Mouse (Mus musculus) hindbrain, embryonic 16.5 days (tissue): ENCODE results near the gene Klrb1. TPM values are rescaled to one million over a fixed set of nuclear protein-coding genes. Genes with fewer than 3 reads are reported as not detected.
"Not testable (repeated sequence)": the region's sequence is repeated elsewhere in the genome, so short reads cannot be mapped to it uniquely, and the experiment has no call there.

Source experiments
- ATAC-seq: fragments of 200-750 bp; cut with Nextera tagmentation; 2 replicates; pipeline ENCODE4 v1.8.0; 2017; ENCODE audit warnings: moderate TSS enrichment, moderate library complexity
- H3K27ac ChIP-seq: fragments of 300-500 bp; sonication (generic); 2 replicates; pipeline ENCODE4 v1.5.1; 2014; ENCODE audit warnings: low read depth, mild to moderate bottlenecking, control low read depth, low read length, moderate library complexity
- H3K27me3 ChIP-seq: fragments of 300-500 bp; sonication (generic); replicated peaks from 2 replicates; pipeline ENCODE4 v1.6.1; 2014; ENCODE audit warnings: low read length; ENCODE audit not compliant: control insufficient read depth, insufficient read depth
- H3K36me3 ChIP-seq: fragments of 300-500 bp; sonication (generic); 2 replicates; pipeline ENCODE4 v1.6.1; 2014; ENCODE audit warnings: mild to moderate bottlenecking, low read length, moderate library complexity, mixed read lengths; ENCODE audit not compliant: control insufficient read depth, insufficient read depth
- H3K4me1 ChIP-seq: fragments of 300-500 bp; sonication (generic); 2 replicates; pipeline ENCODE4 v1.6.1; 2014; ENCODE audit warnings: low read depth, low read length; ENCODE audit not compliant: control insufficient read depth, insufficient read depth
- H3K4me2 ChIP-seq: fragments of 300-500 bp; sonication (generic); 2 replicates; pipeline ENCODE4 v1.6.1; 2014; ENCODE audit warnings: mild to moderate bottlenecking, low read length, control low read depth, moderate library complexity
- H3K4me3 ChIP-seq: fragments of 300-500 bp; sonication (generic); 2 replicates; pipeline ENCODE4 v1.5.1; 2014; ENCODE audit warnings: mild to moderate bottlenecking, low read length, control low read depth, moderate library complexity
- H3K9ac ChIP-seq: fragments of 300-500 bp; sonication (generic); 2 replicates; pipeline ENCODE4 v1.6.1; 2014; ENCODE audit warnings: low read depth, mild to moderate bottlenecking, control low read depth, low read length, moderate library complexity
- H3K9me3 ChIP-seq: fragments of 300-500 bp; sonication (generic); 2 replicates; pipeline ENCODE4 v1.6.1; 2014; ENCODE audit warnings: mild to moderate bottlenecking, low read length, moderate library complexity; ENCODE audit not compliant: control insufficient read depth
- WGBS: fragments of 180-500 bp; shearing (Covaris S2); extraction: QIAGEN DNeasy Blood & Tissue Kit; methylation state at CpG from one replicate; pipeline ENCODE4 v1.1.7; 2014; 5-methylcytosine and 5-hydroxymethylcytosine counted together
- polyA plus RNA-seq: library from polyadenylated mRNA; unstranded; fragments of >200 nt; fragmentation: Nextera tagmentation; extraction: Ambion mirVana; gene quantifications from 2 replicates; pipeline ENCODE4 v1.2.1, GENCODE M21; 2015

Gene Klrb1
- polyA plus RNA-seq, 1 experiment from 2014 or later: 1.5 TPM

DNA sequence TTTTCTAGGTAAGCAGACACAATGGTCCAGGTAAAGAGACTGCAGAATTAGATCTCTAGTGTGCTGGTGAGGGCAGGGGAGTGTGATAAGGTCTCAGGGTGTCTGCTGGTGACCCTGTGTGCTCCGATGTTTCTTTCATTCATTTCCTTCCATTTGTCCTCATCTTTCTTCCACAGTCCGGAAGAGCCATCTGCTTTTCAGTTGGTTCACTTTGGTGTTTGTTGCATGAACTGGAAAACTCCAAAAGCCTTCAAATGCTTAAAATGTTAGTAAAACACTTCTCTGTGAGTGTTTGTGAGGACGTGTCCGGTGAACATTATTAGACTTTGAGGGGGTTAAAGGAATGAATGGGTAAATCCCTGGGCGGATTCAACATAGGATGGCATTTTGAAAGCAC is 38.3 kb upstream of the Klrb1 start:
- Histone ChIP-seq H3K4me1 (peaks cover 7% of the 10 kb centered on the region; the same call in 1 of the 2 replicates), H3K27ac (peak overlapping the region; percentile 68), H3K9me3 (no peaks in the 10 kb centered on the region), H3K4me2 (peak overlapping the region; percentile 54), H3K9ac (peak overlapping the region; percentile 68), H3K36me3 (no peaks in the 10 kb centered on the region), H3K4me3 (peak overlapping the region; percentile 65), H3K27me3 (no peaks in the 10 kb centered on the region)
- ATAC-seq: no peak
- 38% methylated on average over 5 of the region's 5 CpGs for WGBS

DNA sequence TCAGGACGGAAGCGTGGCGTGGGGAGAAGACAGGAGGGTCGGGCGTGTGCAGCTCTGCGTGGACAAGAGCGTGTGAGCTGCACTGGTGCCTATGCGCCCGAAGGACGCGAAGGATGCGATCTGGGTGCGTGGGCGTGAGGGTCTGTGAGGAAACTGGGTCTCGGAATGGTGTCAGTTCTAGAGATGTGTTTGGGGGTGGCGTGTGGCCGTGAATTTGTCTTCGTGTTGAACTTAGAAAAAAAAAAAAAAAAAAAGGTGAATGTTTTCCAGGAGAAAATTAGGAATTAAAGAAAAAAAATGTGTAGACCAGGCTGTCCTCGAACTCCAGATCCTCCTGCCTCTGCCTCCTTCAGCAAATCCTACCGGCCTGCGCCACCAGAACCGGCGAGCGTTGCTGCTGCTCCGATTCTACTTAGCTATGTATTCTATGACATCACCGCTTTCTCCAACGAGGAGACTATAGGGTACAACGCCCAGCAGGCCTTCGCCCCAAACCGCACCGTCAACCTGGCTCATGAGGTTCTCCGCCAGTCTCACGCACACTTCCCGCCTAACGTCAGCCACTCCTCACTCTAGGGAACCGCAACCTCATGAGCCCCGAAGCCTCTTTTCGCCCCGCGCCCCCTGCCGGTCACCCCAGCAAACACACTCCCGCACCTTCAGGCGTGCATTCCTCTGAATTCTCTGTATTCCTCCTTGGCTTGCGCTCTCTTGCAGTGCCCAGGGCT is 37.7 kb upstream of the Klrb1 start:
- peak overlapping the region; percentile 71 for H3K9ac ChIP-seq
- under 1% methylated on average over 44 of the region's 44 CpGs for WGBS
- peak overlapping the region; percentile 90 for H3K27ac ChIP-seq
- H3K36me3 ChIP-seq, H3K4me1 ChIP-seq, H3K27me3 ChIP-seq, H3K9me3 ChIP-seq: not testable (repeated sequence)
- peak overlapping the region; percentile 65 for H3K4me3 ChIP-seq
- ATAC-seq: peak; percentile 68
- H3K4me2 ChIP-seq: peak overlapping the region; percentile 54

DNA sequence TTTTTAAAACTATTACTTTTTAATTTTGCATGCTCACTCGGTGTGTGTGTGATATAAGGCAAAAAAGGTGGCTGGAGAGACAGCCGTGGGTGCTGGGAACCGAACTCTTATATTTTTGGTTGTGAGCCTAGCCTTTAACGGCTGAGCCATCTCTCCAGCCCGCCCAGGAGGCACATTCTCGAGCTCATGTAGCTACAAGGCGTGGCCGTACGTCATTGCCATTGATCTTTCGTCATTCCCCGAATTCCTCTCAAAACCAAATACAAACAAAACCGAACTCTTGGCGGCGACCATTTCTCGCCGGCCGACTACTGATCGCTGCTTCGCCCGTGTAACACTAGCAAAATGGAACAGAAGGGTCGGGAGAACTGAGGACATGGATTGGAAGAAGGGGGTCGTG is 37.2 kb upstream of the Klrb1 start:
- peak overlapping the region; percentile 90 for H3K27ac ChIP-seq
- peak overlapping the region; percentile 71 for H3K9ac ChIP-seq
- H3K4me1 ChIP-seq, H3K9me3 ChIP-seq, H3K27me3 ChIP-seq, H3K36me3 ChIP-seq: not testable (repeated sequence)
- H3K4me3 ChIP-seq: peak overlapping the region; percentile 65
- peak overlapping the region; percentile 37 for H3K4me2 ChIP-seq
- under 1% methylated on average over 22 of the region's 22 CpGs for WGBS
- ATAC-seq: peak; percentile 67

DNA sequence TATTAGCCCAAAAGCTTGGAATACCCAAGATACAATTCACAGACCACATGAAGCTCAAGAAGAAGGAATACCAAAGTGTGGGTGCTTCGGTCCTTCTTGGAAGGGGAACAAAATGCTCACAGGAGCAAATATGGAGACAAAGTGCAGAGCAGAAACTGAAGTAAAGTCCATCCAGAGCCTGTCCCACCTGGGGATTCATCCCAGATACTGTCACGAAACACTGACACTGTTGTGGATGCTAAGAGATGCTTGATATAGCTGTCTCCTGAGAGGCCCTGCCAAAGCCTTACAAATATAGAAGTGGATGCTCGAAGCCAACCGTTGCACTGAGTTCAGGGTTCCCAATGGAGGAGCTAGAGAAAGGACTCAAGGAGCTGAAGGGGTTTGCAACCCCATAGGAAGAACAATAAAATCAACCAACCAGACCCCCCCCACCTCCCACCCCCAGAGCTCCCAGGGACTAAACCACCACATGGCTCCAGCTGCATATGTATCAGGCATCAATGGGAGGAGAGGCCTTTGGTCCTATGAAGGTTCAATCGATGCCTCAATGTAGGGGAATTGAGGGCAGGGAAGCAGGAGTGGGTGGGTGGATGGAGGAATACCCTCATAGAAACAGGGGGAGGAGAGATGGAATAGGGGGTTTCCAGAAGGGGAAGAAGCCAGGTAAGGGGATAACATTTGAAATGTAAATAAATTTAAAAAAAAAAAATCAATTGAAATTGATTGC is 36.5 kb upstream of the Klrb1 start:
- Histone ChIP-seq H3K9me3 (no peaks in the 10 kb centered on the region), H3K36me3 (no peaks in the 10 kb centered on the region), H3K27ac (no peak overlapping the region), H3K27me3 (no peaks in the 10 kb centered on the region), H3K9ac (no peak overlapping the region; the same call in 1 of the 2 replicates), H3K4me3 (0 out of 2 replicates have a peak overlapping the region, but pooled peaks have one; percentile 9), H3K4me2 (peak overlapping the region; percentile 36; the same call in 1 of the 2 replicates), H3K4me1 (peaks cover 7% of the 10 kb centered on the region; the same call in 1 of the 2 replicates)
- 74% methylated on average over 5 of the region's 5 CpGs for WGBS
- no peak for ATAC-seq

DNA sequence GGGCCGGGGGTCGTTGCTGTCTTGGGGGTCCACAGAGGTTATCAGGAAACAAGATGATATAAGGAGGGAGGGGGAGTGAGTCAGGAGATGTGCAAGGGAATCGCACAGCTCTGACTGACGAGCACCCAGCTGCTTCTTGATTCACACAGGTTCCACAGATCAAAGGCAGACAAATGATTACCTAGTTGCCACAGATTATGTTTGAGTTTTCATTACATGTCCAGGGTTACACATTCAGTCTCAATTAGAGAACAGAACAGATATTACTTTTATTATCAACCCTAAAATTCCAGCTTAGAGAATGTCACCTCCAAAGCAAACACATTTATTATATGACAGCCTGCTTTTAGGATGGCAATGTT is 32.5 kb upstream of the Klrb1 start:
- H3K27me3 ChIP-seq, H3K4me1 ChIP-seq, H3K27ac ChIP-seq, H3K4me2 ChIP-seq, H3K9ac ChIP-seq, H3K9me3 ChIP-seq, H3K4me3 ChIP-seq, H3K36me3 ChIP-seq, ATAC-seq: not testable (repeated sequence)
- WGBS: 64% methylated on average over 4 of the region's 4 CpGs

DNA sequence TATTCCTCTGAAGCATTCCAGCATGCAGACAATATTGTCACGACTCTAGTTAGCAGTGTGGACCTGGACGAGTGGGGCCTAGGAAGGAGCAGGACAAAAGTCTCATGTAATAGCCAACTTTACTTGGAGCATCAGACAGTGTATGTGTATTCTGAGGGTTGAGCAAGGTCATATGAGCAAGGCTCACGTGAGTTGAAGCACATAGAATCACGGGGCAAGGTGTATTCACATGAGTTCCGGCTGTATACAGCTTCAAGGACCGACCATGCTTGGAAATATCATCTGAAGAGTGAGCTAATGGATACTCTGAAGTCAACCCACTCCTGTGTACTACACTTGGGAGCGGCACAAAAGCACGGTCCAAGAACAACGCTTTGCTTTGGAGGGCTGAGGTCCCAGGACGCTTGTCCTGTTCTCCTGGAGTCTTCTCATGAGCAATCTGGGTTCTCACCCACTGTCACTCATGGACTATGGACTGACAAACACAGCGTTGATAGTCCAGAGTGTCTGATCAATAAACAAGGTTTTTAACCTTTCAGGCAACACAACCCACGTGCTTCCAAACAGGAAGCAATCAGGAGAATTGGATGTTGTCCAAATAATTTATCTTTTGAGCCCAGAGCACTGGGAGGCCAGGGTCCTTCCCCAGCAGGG is 32.0 kb upstream of the Klrb1 start:
- not testable (repeated sequence) for H3K4me2 ChIP-seq, H3K9me3 ChIP-seq, H3K9ac ChIP-seq, H3K27me3 ChIP-seq, ATAC-seq, H3K36me3 ChIP-seq, H3K4me3 ChIP-seq, H3K4me1 ChIP-seq
- WGBS: 84% methylated on average over 12 of the region's 12 CpGs
- peak overlapping the region; percentile 4; the same call in 1 of the 2 replicates for H3K27ac ChIP-seq

GRCm38 (mm10) chr6:128754265-128754664 is 31.4 kb upstream of the Klrb1 start:
- not testable (repeated sequence) for H3K4me3 ChIP-seq, H3K4me1 ChIP-seq, H3K9me3 ChIP-seq, H3K36me3 ChIP-seq, H3K27me3 ChIP-seq
- H3K27ac ChIP-seq: peak overlapping the region; percentile 4; the same call in 1 of the 2 replicates
- peak overlapping the region; percentile 17; the same call in 1 of the 2 replicates for H3K9ac ChIP-seq
- WGBS: 29% methylated on average over 10 of the region's 10 CpGs
- peak overlapping the region; percentile 32; the same call in 1 of the 2 replicates for H3K4me2 ChIP-seq
- ATAC-seq: peak; percentile 78

GRCm38 (mm10) chr6:128753610-128754224 is 30.9 kb upstream of the Klrb1 start:
- peak overlapping the region; percentile 42 for H3K4me2 ChIP-seq
- peak; percentile 98 for ATAC-seq
- not testable (repeated sequence) for H3K27me3 ChIP-seq, H3K4me1 ChIP-seq, H3K36me3 ChIP-seq, H3K9me3 ChIP-seq
- peak overlapping the region; percentile 11; the same call in 1 of the 2 replicates for H3K4me3 ChIP-seq
- WGBS: 38% methylated on average over 7 of the region's 8 CpGs
- H3K9ac ChIP-seq: 0 out of 2 replicates have a peak overlapping the region, but pooled peaks have one; percentile 47
- H3K27ac ChIP-seq: peak overlapping the region; percentile 4; the same call in 1 of the 2 replicates
